Mouse (Mus musculus): ENCODE measurements around the gene Il17a.
"Not testable (repeated sequence)": the region's sequence is repeated elsewhere in the genome, so short reads cannot be mapped to it uniquely, and the experiment has no call there.

The Il17a gene

GRCm38 (mm10) chr1:20730903-20731302 lies at the start of gene Il17a:
Il17a (plus strand) TSS chr1:20730905.
- no peak for DNase-seq (ENCODE audit: low spot score)

- DNase-seq (ENCODE audit: low spot score) = no peak
Observed at GRCm38 (mm10) chr1:20682849-20683248, 47.9 kb upstream of the Il17a start.

- DNase-seq (ENCODE audit: low spot score) = no peak
Observed at GRCm38 (mm10) chr1:20683386-20683785, 47.3 kb upstream of the Il17a start.

- no peak for DNase-seq (ENCODE audit: low spot score)
Observed at GRCm38 (mm10) chr1:20683853-20684252, 46.9 kb upstream of the Il17a start.

- DNase-seq (ENCODE audit: low spot score) = no peak
Observed at GRCm38 (mm10) chr1:20684403-20684802, 46.3 kb upstream of the Il17a start.

- DNase-seq (ENCODE audit: low spot score) = no peak
Observed at GRCm38 (mm10) chr1:20685393-20685792, 45.3 kb upstream of the Il17a start.

- no peak for DNase-seq (ENCODE audit: low spot score)
Observed at GRCm38 (mm10) chr1:20685907-20686306, 44.8 kb upstream of the Il17a start.

- DNase-seq (ENCODE audit: low spot score) = no peak
Observed at GRCm38 (mm10) chr1:20691336-20691735, 39.4 kb upstream of the Il17a start.

GRCm38 (mm10) chr1:20693634-20694313 lies 36.9 kb upstream of the Il17a start:
- no peak for DNase-seq (ENCODE audit: low spot score)

GRCm38 (mm10) chr1:20700011-20700410 lies 30.7 kb upstream of the Il17a start:
- no peak for DNase-seq (ENCODE audit: low spot score)

- DNase-seq (ENCODE audit: low spot score) = no peak
Observed at GRCm38 (mm10) chr1:20736572-20736971, 5.9 kb downstream of the Il17a start.

- DNase-seq (ENCODE audit: low spot score) = no peak
Observed at GRCm38 (mm10) chr1:20738483-20738882, 7.8 kb downstream of the Il17a start.

GRCm38 (mm10) chr1:20740496-20740998 lies 9.8 kb downstream of the Il17a start:
- no peak for DNase-seq (ENCODE audit: low spot score)

- DNase-seq (ENCODE audit: low spot score) = no peak
Observed at GRCm38 (mm10) chr1:20754439-20754838, 23.7 kb downstream of the Il17a start.

GRCm38 (mm10) chr1:20757586-20757985 lies 26.9 kb downstream of the Il17a start:
- no peak for DNase-seq (ENCODE audit: low spot score)

GRCm38 (mm10) chr1:20759799-20760198 lies 29.1 kb downstream of the Il17a start:
- no peak for DNase-seq (ENCODE audit: low spot score)

- no peak for DNase-seq (ENCODE audit: low spot score)
Observed at GRCm38 (mm10) chr1:20760331-20760730, 29.6 kb downstream of the Il17a start.

- DNase-seq (ENCODE audit: low spot score) = no peak
Observed at GRCm38 (mm10) chr1:20761411-20761810, 30.7 kb downstream of the Il17a start.

GRCm38 (mm10) chr1:20766526-20766925 lies 35.8 kb downstream of the Il17a start:
- no peak for DNase-seq (ENCODE audit: low spot score)

- not testable (repeated sequence) for DNase-seq (ENCODE audit: low spot score)
Observed at GRCm38 (mm10) chr1:20774026-20774730, 43.5 kb downstream of the Il17a start.

- no peak for DNase-seq (ENCODE audit: low spot score)
Observed at GRCm38 (mm10) chr1:20778366-20778765, 47.7 kb downstream of the Il17a start.
